Mouse (Mus musculus) forebrain, postnatal 0 days (tissue): ENCODE results near the gene Dyrk3. TPM values are rescaled to one million over a fixed set of nuclear protein-coding genes. Genes with fewer than 3 reads are reported as not detected.

Source experiments
- ATAC-seq: fragments of 200-750 bp; cut with Nextera tagmentation; 2 replicates; pipeline ENCODE4 v1.8.0; 2017; ENCODE audit warnings: mild to moderate bottlenecking, moderate library complexity
- DNase-seq: peaks from one replicate; pipeline ENCODE4 v3.0.0-alpha.2; 2015
- H3K27ac ChIP-seq: fragments of 300-500 bp; sonication (generic); 2 replicates; pipeline ENCODE4 v1.5.1; 2014; ENCODE audit warnings: low read depth, mild to moderate bottlenecking, antibody characterized with exemption, low read length, moderate library complexity, mixed read lengths
- H3K27me3 ChIP-seq: fragments of 300-500 bp; sonication (generic); 2 replicates; pipeline ENCODE4 v1.6.1; 2014; ENCODE audit warnings: mild to moderate bottlenecking, low read length, mixed read lengths; ENCODE audit not compliant: insufficient read depth
- H3K36me3 ChIP-seq: fragments of 300-500 bp; sonication (generic); 2 replicates; pipeline ENCODE4 v1.6.1; 2014; ENCODE audit warnings: mild to moderate bottlenecking, moderate library complexity; ENCODE audit not compliant: insufficient read depth
- H3K4me1 ChIP-seq: fragments of 300-500 bp; sonication (generic); 2 replicates; pipeline ENCODE4 v1.6.1; 2014; ENCODE audit warnings: antibody characterized with exemption; ENCODE audit not compliant: insufficient read depth
- H3K4me2 ChIP-seq: fragments of 300-500 bp; sonication (generic); 2 replicates; pipeline ENCODE4 v1.6.1; 2014; ENCODE audit warnings: low read depth, mild to moderate bottlenecking, moderate library complexity
- H3K4me3 ChIP-seq: fragments of 300-500 bp; sonication (generic); 2 replicates; pipeline ENCODE4 v1.5.1; 2014; ENCODE audit warnings: low read depth, low read length, mixed read lengths
- H3K9ac ChIP-seq: fragments of 300-500 bp; sonication (generic); 2 replicates; pipeline ENCODE4 v1.6.1; 2014; ENCODE audit warnings: mild to moderate bottlenecking
- H3K9me3 ChIP-seq: fragments of 300-500 bp; sonication (generic); 2 replicates; pipeline ENCODE4 v1.6.1; 2016; ENCODE audit warnings: low read length
- CTCF ChIP-seq: sonication (generic); IDR thresholded peaks from 2 replicates; pipeline ENCODE4 v1.5.1; 2016; ENCODE audit warnings: antibody characterized with exemption, control low read depth, low read depth
- WGBS: fragments of 180-500 bp; shearing (Covaris S2); extraction: QIAGEN DNeasy Blood & Tissue Kit; methylation state at CpG from one replicate; pipeline ENCODE4 v1.1.7; 2014; 5-methylcytosine and 5-hydroxymethylcytosine counted together
- polyA plus RNA-seq: library from polyadenylated mRNA; unstranded; fragments of >200 nt; fragmentation: Nextera tagmentation; extraction: Ambion mirVana; gene quantifications from 2 replicates; pipeline ENCODE4 v1.2.1, GENCODE M21; 2015
- total RNA-seq: library from RNA; depleted of rRNA; stranded (reverse); fragments of >200 nt; gene quantifications from 2 replicates; pipeline ENCODE4 v1.2.3, GENCODE M21; 2014

The Dyrk3 gene
- total and polyA plus RNA-seq, 2 experiments from 2014 or later, result 16.9 to 17.7 TPM

DNA sequence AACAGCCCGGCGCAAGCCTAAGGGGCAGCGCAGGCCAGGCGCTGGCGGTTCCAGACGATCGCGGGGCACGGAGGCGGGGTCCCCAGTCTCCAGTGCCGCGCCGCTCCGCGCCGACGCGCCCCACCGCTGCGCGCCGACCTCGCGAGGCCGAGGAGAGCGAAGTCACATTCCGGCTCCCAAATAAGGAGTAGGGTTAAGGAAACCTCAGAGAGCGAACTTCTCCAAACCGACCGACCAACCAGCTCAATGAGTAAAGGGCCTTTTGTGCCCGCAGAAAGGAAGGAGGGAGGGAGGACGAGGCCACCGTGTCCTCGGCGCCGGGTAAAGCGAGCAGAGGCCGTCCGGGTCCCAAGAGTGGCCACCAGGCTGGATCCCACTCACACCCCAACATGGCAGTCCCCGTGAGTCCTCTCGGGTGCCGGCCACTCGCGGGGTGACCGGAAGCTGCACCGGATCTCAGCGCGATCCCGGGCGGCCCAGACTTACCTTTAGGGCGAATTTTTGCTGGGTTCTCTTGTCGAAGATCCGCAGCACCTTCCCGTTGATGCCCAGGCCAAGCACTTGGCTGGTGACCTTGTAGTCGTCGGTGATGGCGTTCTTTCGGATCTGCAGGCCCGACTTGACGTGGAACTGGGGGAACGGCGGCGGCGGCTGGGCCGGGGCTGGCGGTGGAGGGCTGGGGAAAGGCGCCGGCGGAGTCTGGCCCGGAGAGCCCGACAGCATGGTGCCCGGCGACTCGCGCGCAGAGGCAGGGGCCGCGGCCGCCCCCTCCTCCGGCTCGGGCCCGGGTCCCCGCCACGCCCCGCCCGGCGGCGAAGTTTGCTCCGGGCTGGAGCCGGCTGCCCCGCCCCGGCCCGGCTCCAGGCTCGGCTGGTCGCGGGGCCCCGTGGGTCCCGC, 41.1 kb downstream of the Dyrk3 start:
- TF ChIP-seq CTCF, result no peak
- peak overlapping the region; percentile 94 for H3K4me3 ChIP-seq
- WGBS, result 1% methylated on average over 98 of the region's 98 CpGs
- H3K9me3 ChIP-seq, result no peaks in the 10 kb centered on the region
- peak overlapping the region; percentile 78 for H3K4me2 ChIP-seq
- H3K36me3 ChIP-seq, result no peaks in the 10 kb centered on the region
- H3K4me1 ChIP-seq, result peaks cover 15% of the 10 kb centered on the region; the same call in 1 of the 2 replicates
- DNase-seq (peak; percentile 65), ATAC-seq (peak; percentile 70)
- H3K27ac ChIP-seq, result peak overlapping the region; percentile 76
- H3K27me3 ChIP-seq, result no peaks in the 10 kb centered on the region
- H3K9ac ChIP-seq, result peak overlapping the region; percentile 62

DNA sequence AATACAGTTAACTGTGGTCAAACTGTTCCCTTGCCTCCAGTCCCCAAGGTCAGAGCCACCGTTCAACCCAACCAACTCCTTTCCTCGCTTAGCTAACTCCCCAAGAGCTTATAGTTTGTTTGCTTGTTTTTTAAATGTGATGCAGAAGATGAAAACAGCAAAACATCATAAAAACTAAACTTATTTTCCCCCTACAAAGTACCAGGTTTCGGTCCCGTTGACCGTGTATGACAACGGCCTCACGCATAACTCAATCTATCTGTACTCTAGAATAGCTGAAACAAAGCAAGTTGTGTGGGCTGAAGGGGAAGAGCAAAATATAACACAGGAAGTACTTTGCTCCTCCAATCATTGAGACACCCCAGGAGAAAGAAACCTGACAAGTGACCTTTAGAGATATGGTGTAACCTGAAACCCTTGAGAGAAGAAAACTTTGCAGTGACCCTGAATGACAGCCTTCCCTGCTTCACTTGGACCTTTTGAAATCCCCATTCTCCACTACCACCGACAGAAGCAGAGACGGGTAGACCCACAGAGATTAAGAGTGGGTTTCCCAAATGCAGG, 41.9 kb downstream of the Dyrk3 start:
- H3K9ac ChIP-seq, result peak overlapping the region; percentile 62
- H3K4me1 ChIP-seq, result peaks cover 15% of the 10 kb centered on the region; the same call in 1 of the 2 replicates
- H3K27me3 ChIP-seq, result no peaks in the 10 kb centered on the region
- peak overlapping the region; percentile 78 for H3K4me2 ChIP-seq
- peak overlapping the region; percentile 94 for H3K4me3 ChIP-seq
- H3K27ac ChIP-seq, result peak overlapping the region; percentile 76
- ATAC-seq (no peak), DNase-seq (no peak)
- no peak for TF ChIP-seq CTCF
- no peaks in the 10 kb centered on the region for H3K9me3 ChIP-seq
- no peaks in the 10 kb centered on the region for H3K36me3 ChIP-seq
- 18% methylated on average over 9 of the region's 9 CpGs for WGBS

DNA sequence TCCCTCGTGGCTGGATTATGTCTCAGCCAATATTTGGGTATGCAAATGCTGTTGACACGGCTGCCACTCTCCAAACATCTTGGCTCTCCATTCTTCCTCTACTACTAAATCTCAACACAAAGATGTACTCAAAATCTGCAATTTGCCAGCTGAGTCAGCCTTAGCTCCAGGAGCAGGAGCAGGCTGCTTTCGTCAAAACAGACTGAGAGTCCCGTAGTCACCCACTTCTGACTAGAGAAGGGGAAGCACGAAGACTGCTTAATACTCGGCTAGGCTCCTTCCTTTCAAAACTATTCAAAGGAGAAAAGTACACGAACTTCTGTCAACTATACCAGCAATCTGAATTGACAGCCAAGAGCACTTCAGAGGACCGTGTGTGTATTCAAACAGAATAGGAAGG, 42.6 kb downstream of the Dyrk3 start:
- Histone ChIP-seq H3K4me2 (peak overlapping the region; percentile 78), H3K36me3 (no peaks in the 10 kb centered on the region), H3K27me3 (no peaks in the 10 kb centered on the region), H3K9ac (no peak overlapping the region), H3K9me3 (no peaks in the 10 kb centered on the region), H3K27ac (no peak overlapping the region), H3K4me3 (peak overlapping the region; percentile 94), H3K4me1 (peaks cover 15% of the 10 kb centered on the region; the same call in 1 of the 2 replicates)
- DNase-seq, result peak; percentile 24
- no peak for ATAC-seq
- TF ChIP-seq CTCF, result no peak
- 6% methylated on average over 8 of the region's 8 CpGs for WGBS

DNA sequence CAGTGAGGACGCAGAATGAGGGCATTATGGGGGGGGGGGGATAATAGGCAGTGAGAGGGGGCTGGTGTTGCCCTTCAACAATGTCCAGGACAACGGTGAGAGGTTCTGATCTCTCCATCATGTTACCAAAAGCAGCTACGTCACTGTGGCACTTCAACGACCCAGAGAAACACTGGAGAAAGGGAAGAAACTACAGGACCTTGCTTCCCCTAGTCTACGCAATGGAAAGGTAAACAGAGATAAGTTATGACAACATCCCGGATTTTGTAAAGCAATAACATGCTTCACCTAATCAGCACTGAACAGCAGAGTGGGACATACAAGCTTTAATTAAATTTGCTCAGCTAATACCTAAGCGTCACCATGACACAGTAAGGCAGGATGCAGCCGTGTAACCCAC, 44.3 kb downstream of the Dyrk3 start:
- H3K4me1 ChIP-seq, result peaks cover 18% of the 10 kb centered on the region; the same call in 1 of the 2 replicates
- no peak overlapping the region for H3K4me3 ChIP-seq
- no peak overlapping the region for H3K27ac ChIP-seq
- no peak overlapping the region for H3K9ac ChIP-seq
- TF ChIP-seq CTCF, result no peak
- H3K27me3 ChIP-seq, result no peaks in the 10 kb centered on the region
- no peak overlapping the region for H3K4me2 ChIP-seq
- no peaks in the 10 kb centered on the region for H3K36me3 ChIP-seq
- ATAC-seq, result no peak
- WGBS, result 85% methylated on average over 8 of the region's 8 CpGs
- DNase-seq, result no peak
- H3K9me3 ChIP-seq, result no peaks in the 10 kb centered on the region

DNA sequence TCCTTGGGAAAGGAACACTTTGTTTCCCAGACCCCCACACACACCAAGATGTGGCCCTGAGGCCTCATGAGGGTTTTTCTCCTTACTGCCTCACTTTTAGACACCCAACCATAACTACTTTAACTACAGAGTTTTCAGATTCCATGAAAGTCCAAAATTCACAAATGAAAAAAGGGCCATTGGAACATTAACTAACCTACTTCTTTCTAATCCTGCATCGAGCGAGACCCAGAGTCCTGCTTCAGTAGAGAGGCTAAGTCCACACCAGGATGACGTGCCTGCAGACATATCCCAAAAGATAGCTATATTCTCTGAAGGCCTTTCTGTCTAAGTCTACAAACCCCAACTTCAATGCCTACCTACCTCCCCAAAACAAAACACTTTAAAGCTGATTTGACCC, 45.3 kb downstream of the Dyrk3 start:
- Histone ChIP-seq H3K9me3 (no peaks in the 10 kb centered on the region), H3K4me3 (no peak overlapping the region), H3K4me2 (no peak overlapping the region), H3K4me1 (peaks cover 13% of the 10 kb centered on the region; the same call in 1 of the 2 replicates), H3K36me3 (no peaks in the 10 kb centered on the region), H3K27ac (no peak overlapping the region), H3K9ac (no peak overlapping the region), H3K27me3 (no peaks in the 10 kb centered on the region)
- TF ChIP-seq CTCF, result no peak
- ATAC-seq (no peak), DNase-seq (no peak)
- WGBS, result 95% methylated on average over 3 of the region's 3 CpGs

DNA sequence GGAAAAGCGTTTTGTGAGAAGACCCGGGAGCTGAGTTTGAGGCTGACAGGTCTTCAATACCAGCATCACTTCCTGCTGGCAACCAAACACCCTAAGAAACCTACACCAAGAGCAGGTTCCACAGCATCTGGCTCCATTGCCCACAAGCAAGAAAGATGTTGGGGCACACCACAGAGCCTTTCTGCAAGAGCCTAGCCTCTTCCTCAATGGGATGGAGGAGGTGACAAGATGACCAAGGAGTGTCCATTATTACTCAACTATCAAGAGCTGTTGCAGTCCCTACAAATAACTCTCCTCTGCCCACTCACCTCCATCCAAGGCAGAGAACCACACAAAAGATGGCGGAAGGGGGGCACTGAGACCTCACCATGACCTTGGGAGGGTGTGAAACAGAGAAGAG, 46.0 kb downstream of the Dyrk3 start:
- no peaks in the 10 kb centered on the region for H3K36me3 ChIP-seq
- H3K9ac ChIP-seq, result no peak overlapping the region
- no peaks in the 10 kb centered on the region for H3K9me3 ChIP-seq
- peaks cover 13% of the 10 kb centered on the region; the same call in 1 of the 2 replicates for H3K4me1 ChIP-seq
- TF ChIP-seq CTCF, result no peak
- H3K4me3 ChIP-seq, result no peak overlapping the region
- H3K4me2 ChIP-seq, result no peak overlapping the region
- H3K27ac ChIP-seq, result no peak overlapping the region
- 84% methylated on average over 3 of the region's 3 CpGs for WGBS
- no peak for DNase-seq
- ATAC-seq, result no peak
- no peaks in the 10 kb centered on the region for H3K27me3 ChIP-seq

DNA sequence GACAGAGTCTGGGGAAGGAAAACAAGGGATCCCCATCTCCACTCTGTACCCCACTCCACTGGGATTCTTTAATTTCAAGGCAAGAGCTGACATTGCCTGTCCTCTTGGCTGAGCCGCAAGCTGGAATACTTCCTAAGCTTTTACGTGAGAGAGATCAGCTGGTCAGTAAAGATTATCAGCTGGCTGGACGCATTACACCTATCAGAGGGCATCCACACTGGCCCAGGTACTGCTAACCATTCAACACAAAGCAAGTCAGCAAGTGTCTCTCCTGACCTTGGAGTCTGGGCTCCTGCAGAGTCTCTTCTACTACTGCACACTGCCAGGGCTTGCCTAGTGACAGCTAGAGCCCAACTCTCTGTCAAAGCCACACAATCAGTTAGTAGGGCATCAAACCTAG, 46.7 kb downstream of the Dyrk3 start:
- Histone ChIP-seq H3K36me3 (no peaks in the 10 kb centered on the region), H3K4me3 (no peak overlapping the region), H3K27me3 (no peaks in the 10 kb centered on the region), H3K9me3 (no peaks in the 10 kb centered on the region), H3K4me1 (peaks cover 18% of the 10 kb centered on the region), H3K9ac (no peak overlapping the region), H3K27ac (no peak overlapping the region), H3K4me2 (no peak overlapping the region)
- TF ChIP-seq CTCF, result no peak
- ATAC-seq (no peak), DNase-seq (no peak)
- WGBS, result 85% methylated on average over 3 of the region's 3 CpGs
